In genomic region chr1:161808980-161809379, GRCm38 (mm10) we compare ENCODE assay signal across 21 mouse cellular contexts. TPM values are rescaled to one million over a fixed set of nuclear protein-coding genes. Genes with fewer than 3 reads are reported as not detected.
DNase-seq lines count a peak whose midpoint lies in the region; TF ChIP-seq lines count a peak whose summit lies in the region.
"Had no signal": no experiment of that assay in that cellular context is flagged by ENCODE, and none has a peak within 500 bp of the region (broad histone marks: within the 10 kb centered on the region; RNA-seq: fewer than 3 reads in every experiment).

No protein-coding gene starts in this region.

- H3K27me3 ChIP-seq in kidney, adult 2 months (replicated peaks; ENCODE audit: control insufficient read depth, insufficient read depth, low read length) = no peaks in the 10 kb centered on the region
- H3K27me3 ChIP-seq in small intestine, adult 2 months (ENCODE audit: control insufficient read depth, insufficient read depth, low read length) = no peaks in the 10 kb centered on the region
- H3K27me3 ChIP-seq: forebrain, embryonic 15.5 days; hindbrain, embryonic 12.5 days; midbrain, embryonic 12.5 days; neural tube, embryonic 13.5 days had no signal

- peak; percentile 3 for DNase-seq in kidney, adult 2 months
- DNase-seq in kidney, adult 9 months = no peak
- peak; percentile 36 for DNase-seq in CD4-positive helper T cell, adult 2 months (ENCODE audit: low read depth, low spot score)
- no peak for DNase-seq in urinary bladder, postnatal 14 days (ENCODE audit: low spot score)
- DNase-seq in cerebellum, postnatal 10 days = no peak
- DNase-seq: adrenal gland, postnatal 10 days; cerebellum, adult 18-20 months; kidney, adult 11 months; kidney, postnatal 36 days; lung, embryonic 14.5 days; right cerebral cortex, postnatal 4 days had no signal

- 31% methylated on average over 6 of the region's 6 CpGs for WGBS in kidney, adult 2 months
- WGBS in bone marrow, adult 2 months = 9% methylated on average over 6 of the region's 6 CpGs
- WGBS in small intestine, adult 2 months = 12% methylated on average over 6 of the region's 6 CpGs

- H3K4me3 ChIP-seq in kidney, adult 2 months (ENCODE audit: insufficient read depth, low read depth, low read length) = no peak overlapping the region
- H3K4me3 ChIP-seq in bone marrow, adult 2 months (replicated peaks; ENCODE audit: control insufficient read depth, low read depth, low read length) = no peak overlapping the region
- no peak overlapping the region for H3K4me3 ChIP-seq in small intestine, adult 2 months (ENCODE audit: low read depth, low read length)
- H3K4me3 ChIP-seq: erythroblast, embryonic 14.5 days; forebrain, embryonic 15.5 days; hindbrain, embryonic 12.5 days; midbrain, embryonic 12.5 days; neural tube, embryonic 13.5 days had no signal

- no peaks in the 10 kb centered on the region for H3K36me3 ChIP-seq in kidney, adult 2 months (ENCODE audit: control insufficient read depth, insufficient read depth, low read length)
- H3K36me3 ChIP-seq in small intestine, adult 2 months (ENCODE audit: control insufficient read depth, insufficient read depth, low read length) = no peaks in the 10 kb centered on the region
- H3K36me3 ChIP-seq: forebrain, embryonic 15.5 days; hindbrain, embryonic 12.5 days; midbrain, embryonic 12.5 days; neural tube, embryonic 13.5 days had no signal

- H3K27ac ChIP-seq in kidney, adult 2 months (ENCODE audit: insufficient read depth, low read depth, low read length) = no peak overlapping the region
- peak overlapping the region; percentile 45; the same call in 1 of the 2 replicates for H3K27ac ChIP-seq in bone marrow, adult 2 months (ENCODE audit: control insufficient read depth, insufficient read depth, low read depth, low read length, poor library complexity)
- H3K27ac ChIP-seq in small intestine, adult 2 months (ENCODE audit: insufficient read depth, low read depth, low read length) = peak overlapping the region; percentile 46
- H3K27ac ChIP-seq: forebrain, embryonic 15.5 days; hindbrain, embryonic 12.5 days; macrophage; midbrain, embryonic 12.5 days; neural tube, embryonic 13.5 days had no signal

- TF ChIP-seq POLR2A in kidney, adult 2 months (IDR thresholded peaks at IDR 0.05; ENCODE audit: low read depth, low read length) = no peak
- no peak for TF ChIP-seq POLR2A in bone marrow, adult 2 months (IDR thresholded peaks at IDR 0.05; ENCODE audit: borderline replicate concordance, control insufficient read depth, low read depth, low read length)
- TF ChIP-seq POLR2A in small intestine, adult 2 months (IDR thresholded peaks at IDR 0.05; ENCODE audit: low read depth, low read length) = no peak

- H3K4me1 ChIP-seq in kidney, adult 2 months (ENCODE audit: control insufficient read depth, insufficient read depth, low read length) = no peaks in the 10 kb centered on the region
- H3K4me1 ChIP-seq in bone marrow, adult 2 months (ENCODE audit: control insufficient read depth, insufficient read depth, low read length) = no peaks in the 10 kb centered on the region
- 0 out of 2 replicates have a peak, but pooled peaks cover 3% of the 10 kb centered on the region for H3K4me1 ChIP-seq in small intestine, adult 2 months (ENCODE audit: control insufficient read depth, insufficient read depth, insufficient read length, low read length)
- H3K4me1 ChIP-seq: forebrain, embryonic 15.5 days; hindbrain, embryonic 12.5 days; midbrain, embryonic 12.5 days; neural tube, embryonic 13.5 days had no signal

- no peak for TF ChIP-seq CTCF in kidney, adult 2 months (conservative IDR thresholded peaks at IDR 0.05; ENCODE audit: insufficient read depth, insufficient read length, low read depth, low read length)
- TF ChIP-seq CTCF in bone marrow, adult 2 months (IDR thresholded peaks at IDR 0.05; ENCODE audit: control insufficient read depth, insufficient read depth, low read length) = no peak
- TF ChIP-seq CTCF in small intestine, adult 2 months (IDR thresholded peaks at IDR 0.05; ENCODE audit: extremely low read depth, insufficient read length, insufficient replicate concordance, low read depth, low read length) = no peak

RNA-seq across cellular contexts. Expression of gene Fasl, which starts 20.7 kb away (rescaled TPM):
- 0.04 and 0.16 TPM in 2 replicates for polyA plus RNA-seq in kidney, adult 2 months (2012; rRNA removed)
- 1.5 TPM in 1 of 2 replicates, not detected in the other for polyA plus RNA-seq in bone marrow, adult 2 months (2011; ENCODE audit: insufficient read depth, insufficient read length, low replicate concordance, missing spikeins)
- polyA plus RNA-seq in small intestine, adult 2 months (2012; rRNA removed) = 0.22 and 0.33 TPM in 2 replicates
- polyA plus RNA-seq: embryonic facial prominence, embryonic 11.5 days; erythroblast, embryonic 14.5 days; lung, embryonic 14.5 days; macrophage; midbrain, embryonic 12.5 days; stomach, embryonic 14.5 days had no signal

Comparison
In these comparisons a context has a peak if more than half of its experiments do, and no peak if none do; other contexts are left out.
1. DNase-seq: peak in kidney, adult 2 months (single experiment) and CD4-positive helper T cell, adult 2 months (single experiment); none in kidney, adult 9 months (single experiment), urinary bladder, postnatal 14 days (single experiment) and cerebellum, postnatal 10 days (0 of 2).